Mouse (Mus musculus): ENCODE data around the gene Gm10964.

Gene Gm10964

DNA sequence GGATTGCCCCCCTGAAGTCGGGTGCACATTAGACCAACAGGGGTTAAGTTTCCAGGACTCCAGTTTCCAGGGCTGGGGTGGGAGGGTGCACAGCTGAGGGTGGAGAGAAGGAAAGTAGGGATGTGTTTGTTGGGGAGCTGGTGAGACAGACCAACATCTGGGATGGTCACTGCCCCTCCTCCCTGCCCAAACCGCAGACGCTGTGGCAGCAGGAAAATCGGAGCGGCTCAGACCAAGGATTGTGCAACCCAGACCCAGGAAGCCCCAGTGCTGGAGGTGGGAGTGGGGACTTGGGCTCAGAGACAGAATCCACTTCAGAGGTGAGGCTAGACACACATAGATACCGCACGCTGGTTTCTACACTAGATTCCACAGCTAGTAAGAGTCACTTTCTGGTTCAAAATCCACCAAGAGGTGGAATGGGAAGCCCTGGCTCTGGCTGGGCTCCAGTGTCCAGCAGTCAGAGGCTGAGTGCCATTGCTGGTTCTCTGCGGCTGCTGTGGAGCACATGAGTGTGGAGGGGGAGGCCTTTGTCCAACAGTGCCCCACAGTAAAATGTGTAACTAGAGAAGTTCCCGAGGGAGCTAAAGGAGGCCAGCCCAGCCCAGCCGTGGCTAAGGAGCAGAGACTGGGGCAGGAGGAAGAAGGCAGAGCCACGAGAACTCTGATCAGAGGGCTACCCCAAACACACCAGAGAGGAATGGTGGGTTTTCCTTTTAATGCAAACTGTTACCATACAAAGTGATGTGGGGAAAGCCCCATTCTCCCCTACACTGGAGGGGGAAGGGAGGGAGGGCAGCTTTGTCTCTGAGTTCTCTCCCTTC is 4.3 kb upstream of the Gm10964 start:
- no peak for DNase-seq (ENCODE audit: low spot score)

DNA sequence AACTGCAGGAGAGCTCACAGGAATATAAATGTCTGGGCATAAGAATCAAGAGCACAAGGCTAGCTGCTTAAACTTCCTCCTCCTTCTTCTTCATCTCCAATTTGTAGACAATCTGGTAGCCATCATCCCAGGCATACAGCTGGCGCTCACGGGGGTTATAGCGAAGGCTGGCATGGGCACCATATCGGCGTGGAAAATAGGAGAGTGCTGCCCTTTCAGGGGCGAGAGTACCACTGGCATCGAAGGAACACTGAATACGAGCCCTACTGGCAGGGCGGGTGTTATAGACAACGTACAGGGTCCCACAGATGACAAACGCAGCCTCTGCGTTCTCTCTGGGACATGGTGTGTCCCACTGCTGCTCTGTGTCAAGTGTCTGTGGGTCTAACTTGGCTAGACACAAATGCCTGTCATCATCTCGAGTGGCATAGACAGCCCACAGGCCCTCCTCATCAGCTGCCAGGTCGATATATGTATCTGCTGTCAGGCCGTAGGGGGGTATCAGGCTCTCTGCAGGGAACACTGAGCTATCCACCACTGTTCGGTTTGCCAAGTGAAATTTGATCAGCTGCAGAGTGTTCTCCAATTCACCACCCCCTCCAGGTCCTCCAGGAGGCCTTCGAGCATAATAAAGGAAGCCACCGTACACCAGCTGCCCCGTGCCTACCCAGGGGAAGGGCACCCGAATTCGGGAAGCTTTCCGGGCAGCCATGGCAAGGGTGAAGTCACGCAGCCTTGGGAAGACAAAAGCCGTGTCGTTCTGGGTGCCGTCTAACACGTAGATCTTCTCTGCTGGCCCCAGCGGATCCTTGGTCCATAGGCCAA is 3.2 kb upstream of the Gm10964 start:
- DNase-seq (ENCODE audit: low spot score) = no peak

DNA sequence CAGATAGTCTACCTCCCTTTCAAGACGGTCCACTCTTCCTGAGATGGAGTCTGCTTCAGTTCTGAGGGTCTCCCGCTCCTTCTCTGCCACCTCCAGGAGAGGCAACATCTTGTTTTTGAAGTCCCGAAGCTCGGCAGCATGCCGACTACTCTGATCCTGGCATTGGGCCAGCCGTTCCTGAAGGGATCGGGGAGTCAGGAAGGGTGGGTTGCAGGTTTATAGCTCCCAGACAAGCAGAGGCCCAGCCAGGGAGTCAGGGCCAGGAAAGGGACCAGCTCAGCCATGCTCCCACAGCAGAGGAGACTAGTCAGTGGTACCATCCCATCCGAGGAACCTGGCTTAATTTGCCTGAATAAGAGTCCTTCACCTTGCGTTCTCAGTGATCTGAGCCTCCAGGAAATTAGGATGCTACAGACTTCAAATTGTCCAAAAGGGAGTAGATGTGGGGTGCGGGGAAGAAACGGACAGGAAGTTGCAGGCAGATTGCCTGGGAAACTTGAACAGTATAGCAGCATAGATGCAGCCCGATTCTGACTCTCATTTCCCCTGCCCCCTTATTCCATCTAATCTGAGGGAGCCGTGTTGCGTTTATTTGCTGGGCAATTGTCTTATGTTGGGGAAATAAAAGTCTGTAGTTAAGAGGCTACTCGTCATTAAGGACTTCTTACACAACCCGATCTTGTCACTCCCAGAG is 2.0 kb upstream of the Gm10964 start:
- peak; percentile 24 for DNase-seq (ENCODE audit: low spot score)

- DNase-seq (ENCODE audit: low spot score) = peak; percentile 84
These were observed 1.2 kb upstream of the Gm10964 start, which contains the start of gene Olfml3 for GRCm38 (mm10) chr3:103737778-103738571. TSS of gene Olfml3 (minus strand) at chr3:103738001.

GRCm38 (mm10) chr3:103740342-103740741 is 1.2 kb downstream of the Gm10964 start:
- no peak for DNase-seq (ENCODE audit: low spot score)

- DNase-seq (ENCODE audit: low spot score) = no peak
These were observed 4.0 kb downstream of the Gm10964 start for GRCm38 (mm10) chr3:103743208-103743607.

- DNase-seq (ENCODE audit: low spot score) = no peak
These were observed 6.0 kb downstream of the Gm10964 start for GRCm38 (mm10) chr3:103745001-103745770.

DNA sequence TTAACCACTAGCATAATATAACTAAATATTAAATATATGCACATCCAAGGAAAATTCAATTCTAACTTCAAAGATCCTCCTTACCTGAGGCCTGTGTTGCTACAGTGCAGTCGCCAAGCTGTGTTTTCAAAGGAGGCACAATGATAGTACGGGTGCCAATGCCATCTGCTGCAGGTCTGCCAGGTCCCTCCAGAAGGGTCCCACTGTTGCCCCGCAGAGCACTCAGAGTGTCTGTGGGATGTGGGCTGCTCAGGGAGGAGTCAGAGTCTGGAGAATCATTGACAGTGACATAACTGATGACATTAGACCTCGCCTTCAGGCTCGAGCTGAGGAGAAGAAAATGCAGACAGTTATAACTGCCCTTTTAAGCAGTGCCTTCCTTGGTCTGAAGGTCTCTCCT is 7.5 kb downstream of the Gm10964 start:
- no peak for DNase-seq (ENCODE audit: low spot score)

GRCm38 (mm10) chr3:103751558-103751957 is 12.4 kb downstream of the Gm10964 start:
- DNase-seq (ENCODE audit: low spot score) = no peak

- DNase-seq (ENCODE audit: low spot score) = no peak
These were observed 16.2 kb downstream of the Gm10964 start for GRCm38 (mm10) chr3:103755351-103755750.

- no peak for DNase-seq (ENCODE audit: low spot score)
These were observed 17.8 kb downstream of the Gm10964 start for GRCm38 (mm10) chr3:103756920-103757319.

- DNase-seq (ENCODE audit: low spot score) = no peak
These were observed 19.3 kb downstream of the Gm10964 start for GRCm38 (mm10) chr3:103758456-103758855.

DNA sequence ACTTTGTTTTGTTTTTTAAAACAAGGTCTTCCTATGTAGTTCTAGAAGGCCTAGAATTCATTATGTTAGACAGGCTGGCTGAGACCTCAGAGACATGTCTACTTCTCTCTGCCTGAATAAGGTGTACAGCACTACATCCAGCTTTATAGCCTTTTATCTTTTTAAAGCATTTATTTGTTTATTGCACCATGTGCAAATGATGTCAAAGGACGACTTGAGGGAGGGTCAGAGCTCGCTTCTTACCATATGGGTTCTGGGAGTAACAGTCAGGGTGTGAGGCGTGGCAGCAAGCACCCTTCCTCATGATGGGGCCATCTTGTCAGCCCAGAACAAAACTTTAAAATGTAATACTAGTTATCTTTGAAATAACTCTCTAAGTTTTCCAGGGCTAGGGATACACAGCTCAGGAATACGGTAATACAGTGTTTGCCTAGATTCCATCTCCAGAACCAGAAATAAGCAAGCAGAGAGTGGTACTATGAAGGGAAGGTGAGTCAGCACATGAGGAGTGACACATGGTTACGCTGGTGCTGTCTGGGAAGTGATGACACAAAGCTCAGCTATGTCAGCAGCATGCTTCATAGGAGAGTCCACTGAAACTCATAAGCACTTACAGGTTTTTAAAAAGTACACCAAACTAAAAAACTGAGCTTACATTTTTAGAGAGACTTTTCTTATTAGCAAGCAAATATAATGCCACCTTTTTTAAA is 20.2 kb downstream of the Gm10964 start:
- DNase-seq (ENCODE audit: low spot score) = no peak

DNA sequence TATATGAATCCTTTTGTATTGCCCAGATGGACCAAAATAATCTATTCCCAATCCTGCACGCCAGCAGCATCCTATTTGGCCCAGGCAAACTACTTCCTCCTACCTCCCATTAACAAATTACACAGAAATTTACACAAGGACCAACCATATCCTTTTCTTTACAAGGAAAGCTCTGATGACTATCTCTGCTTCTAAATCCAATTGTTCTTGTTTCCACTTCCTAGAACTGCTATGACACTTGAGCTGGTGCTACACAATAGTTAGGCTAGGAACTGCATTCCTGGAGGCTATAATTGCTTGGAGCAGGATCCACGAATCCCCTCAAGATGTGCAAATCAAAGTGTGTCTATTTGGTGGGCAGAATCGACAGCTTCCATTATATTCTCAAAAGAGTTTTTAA is 27.6 kb downstream of the Gm10964 start:
- DNase-seq (ENCODE audit: low spot score) = no peak

DNA sequence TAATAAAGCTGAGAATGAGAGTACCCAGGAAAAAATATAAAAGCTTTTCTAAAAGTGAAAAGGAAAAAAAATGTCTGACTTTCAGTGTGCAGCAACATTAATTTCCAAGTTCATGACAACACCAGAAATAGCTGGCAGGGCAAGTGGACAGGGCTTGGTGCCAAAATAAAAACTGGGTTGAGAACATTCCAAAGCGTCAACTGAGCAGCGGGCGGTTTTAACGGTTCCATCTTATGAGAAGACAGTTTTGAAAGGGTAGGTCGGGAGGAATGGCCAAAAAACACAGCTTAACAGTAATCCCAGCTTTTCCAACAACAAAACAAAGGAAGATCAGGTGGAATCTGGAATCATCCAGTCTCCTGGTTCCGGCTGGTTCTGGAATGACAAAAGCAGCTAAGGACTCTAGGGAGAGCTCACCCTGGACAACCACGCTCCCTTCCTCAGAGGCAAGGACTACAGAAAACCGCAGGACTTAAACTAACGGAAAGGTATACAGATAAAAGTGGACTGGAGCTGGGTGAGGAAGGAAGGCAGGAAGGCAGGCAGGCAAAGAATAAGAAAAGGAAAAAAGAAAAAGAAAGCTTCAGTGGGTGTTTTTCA is 32.5 kb downstream of the Gm10964 start:
- DNase-seq (ENCODE audit: low spot score) = peak; percentile 57

GRCm38 (mm10) chr3:103772846-103773245 is 33.7 kb downstream of the Gm10964 start:
- no peak for DNase-seq (ENCODE audit: low spot score)

DNA sequence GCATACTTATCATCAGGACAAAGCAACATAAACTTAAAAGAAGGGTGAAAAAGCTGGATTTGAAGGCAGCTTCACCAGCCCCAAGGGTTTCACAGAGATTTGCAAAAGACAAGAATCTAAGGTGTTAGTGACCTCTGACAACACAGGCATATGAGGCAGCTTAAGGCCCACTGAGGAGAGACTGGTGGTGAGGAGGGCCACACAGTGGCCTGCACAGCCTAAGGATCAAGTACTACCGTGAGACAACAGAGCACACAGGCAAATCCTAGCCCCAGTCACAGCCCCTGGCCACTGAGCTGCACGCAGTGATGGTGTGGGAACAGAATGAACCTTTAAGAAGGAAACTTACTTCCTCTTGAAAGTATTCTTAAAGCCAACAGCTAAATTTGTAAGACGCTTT is 34.3 kb downstream of the Gm10964 start:
- DNase-seq (ENCODE audit: low spot score) = no peak

DNA sequence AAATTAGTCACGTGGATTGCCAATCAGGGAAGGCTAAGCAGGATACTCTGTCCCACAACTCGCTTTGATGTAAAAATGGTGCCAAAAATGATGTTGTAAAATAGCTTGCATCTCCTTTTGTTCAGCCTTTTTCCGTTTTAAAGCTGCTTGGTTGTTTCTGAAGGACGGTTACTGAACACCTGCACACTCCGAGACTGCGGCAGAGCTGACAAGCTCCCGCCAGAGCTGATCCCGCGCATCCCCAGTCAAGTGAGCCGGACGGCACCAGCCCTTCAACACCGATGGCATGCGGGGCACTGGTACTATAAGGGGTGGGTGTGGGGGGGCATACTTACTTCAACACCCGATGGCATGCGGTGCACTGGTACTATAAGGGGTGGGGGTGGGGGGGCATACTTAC is 34.8 kb downstream of the Gm10964 start:
- no peak for DNase-seq (ENCODE audit: low spot score)

- no peak for DNase-seq (ENCODE audit: low spot score)
These were observed 38.8 kb downstream of the Gm10964 start for GRCm38 (mm10) chr3:103777940-103778339.

DNA sequence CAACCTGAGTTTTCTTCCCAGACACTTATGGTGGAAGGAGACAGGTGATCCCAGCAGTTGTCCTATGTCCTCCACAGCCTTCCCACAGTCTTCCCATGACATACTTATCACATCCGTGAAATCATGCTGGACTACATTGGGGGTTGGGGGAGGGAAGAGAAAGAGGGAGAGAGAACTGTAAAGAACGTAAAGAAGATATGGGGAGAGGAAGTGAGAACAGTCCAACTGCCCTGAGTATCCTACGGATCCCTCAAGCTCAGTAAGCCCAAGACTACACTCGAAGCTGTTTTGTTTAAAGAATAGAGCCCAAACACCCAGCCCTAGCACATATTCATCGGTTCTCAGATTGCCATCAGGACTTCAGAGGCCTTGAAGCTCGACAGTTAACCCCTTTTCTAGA is 39.5 kb downstream of the Gm10964 start:
- no peak for DNase-seq (ENCODE audit: low spot score)
